Mouse (Mus musculus) heart, postnatal 0 days (tissue): ENCODE measurements around the gene Uba6. TPM values are rescaled to one million over a fixed set of nuclear protein-coding genes. Genes with fewer than 3 reads are reported as not detected.

Experiments used
- ATAC-seq: fragments of 200-750 bp; cut with Nextera tagmentation; 2 replicates; pipeline ENCODE4 v1.8.0; 2017; ENCODE audit warnings: low read depth, moderate number of reproducible peaks, moderate library complexity; ENCODE audit not compliant: insufficient read depth
- DNase-seq: peaks from one replicate; pipeline ENCODE4 v3.0.0-alpha.2; 2016; ENCODE audit warnings: low spot score
- H3K27ac ChIP-seq: fragments of 300-500 bp; sonication (generic); 2 replicates; pipeline ENCODE4 v1.5.1; 2014; ENCODE audit warnings: low read depth, mild to moderate bottlenecking
- H3K27me3 ChIP-seq: fragments of 300-500 bp; sonication (generic); 2 replicates; pipeline ENCODE4 v1.6.1; 2014; ENCODE audit warnings: low read length, mixed read lengths; ENCODE audit not compliant: control insufficient read depth, insufficient read depth
- H3K36me3 ChIP-seq: fragments of 300-500 bp; sonication (generic); replicated peaks from 2 replicates; pipeline ENCODE4 v1.6.1; 2014; ENCODE audit warnings: low read length, mixed read lengths; ENCODE audit not compliant: control insufficient read depth, insufficient read depth
- H3K4me1 ChIP-seq: fragments of 300-500 bp; sonication (generic); 2 replicates; pipeline ENCODE4 v1.6.1; 2014; ENCODE audit warnings: antibody characterized with exemption; ENCODE audit not compliant: control insufficient read depth, insufficient read depth
- H3K4me2 ChIP-seq: fragments of 300-500 bp; sonication (generic); 2 replicates; pipeline ENCODE4 v1.6.1; 2014; ENCODE audit warnings: low read depth, mild to moderate bottlenecking, low read length, moderate library complexity
- H3K4me3 ChIP-seq: fragments of 300-500 bp; sonication (generic); 2 replicates; pipeline ENCODE4 v1.5.1; 2014; ENCODE audit warnings: low read depth, low read length
- H3K9ac ChIP-seq: fragments of 300-500 bp; sonication (generic); replicated peaks from 2 replicates; pipeline ENCODE4 v1.6.1; 2014; ENCODE audit warnings: low read depth, low read length, mixed read lengths
- H3K9me3 ChIP-seq: fragments of 300-500 bp; sonication (generic); replicated peaks from 2 replicates; pipeline ENCODE4 v1.6.1; 2016; ENCODE audit warnings: low read length; ENCODE audit not compliant: control insufficient read depth
- CTCF ChIP-seq: IDR thresholded peaks from 2 replicates; pipeline ENCODE4 v1.5.1; 2016; ENCODE audit warnings: antibody characterized with exemption, control low read depth, low read depth
- EP300 ChIP-seq: IDR thresholded peaks from 2 replicates; pipeline ENCODE4 v1.6.1; 2016; ENCODE audit warnings: antibody characterized with exemption, low read depth
- WGBS: fragments of 180-500 bp; shearing (Covaris S2); extraction: QIAGEN DNeasy Blood & Tissue Kit; methylation state at CpG from one replicate; pipeline ENCODE4 v1.1.7; 2014; 5-methylcytosine and 5-hydroxymethylcytosine counted together
- polyA plus RNA-seq: library from polyadenylated mRNA; unstranded; fragments of >200 nt; fragmentation: Nextera tagmentation; extraction: Ambion mirVana; gene quantifications from 2 replicates; pipeline ENCODE4 v1.2.1, GENCODE M21; 2015
- total RNA-seq: library from RNA; depleted of rRNA; stranded (reverse); fragments of >200 nt; gene quantifications from 2 replicates; pipeline ENCODE4 v1.2.3, GENCODE M21; 2014; ENCODE audit warnings: low replicate concordance

The Uba6 gene
- total and polyA plus RNA-seq, 2 experiments from 2014 or later, result 2.6 to 7.6 TPM

DNA sequence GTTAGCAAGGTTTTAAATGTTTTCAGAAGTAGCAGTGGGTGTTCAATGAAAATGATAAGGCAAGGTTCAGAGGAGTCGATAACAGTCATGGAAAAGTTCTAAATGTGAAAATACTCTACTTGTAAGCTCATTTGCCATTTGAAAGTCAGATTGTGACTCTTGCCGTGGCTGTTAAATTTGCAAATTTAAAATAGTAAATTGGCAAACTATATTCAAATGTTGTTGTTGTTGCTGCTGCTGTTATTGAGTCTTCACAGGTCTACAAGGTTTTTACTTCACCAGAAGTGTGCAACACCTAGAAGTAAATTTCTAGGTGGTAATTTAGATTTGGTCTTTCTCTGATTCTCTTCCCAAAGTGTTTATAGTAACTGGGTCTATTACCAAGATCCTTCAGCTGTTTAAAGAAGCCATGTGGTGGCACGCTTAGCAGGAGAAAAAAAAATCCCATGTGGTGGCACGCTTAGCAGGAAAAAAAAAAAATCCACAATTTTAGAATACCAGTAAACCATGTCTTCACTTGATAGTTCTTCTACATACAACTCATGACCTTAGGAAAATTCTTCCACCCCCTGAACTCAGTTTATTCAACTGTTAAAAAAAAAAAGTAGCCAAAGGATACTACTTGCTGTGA, 99.7 kb downstream of the Uba6 start:
- TF ChIP-seq EP300 (no peak), CTCF (no peak)
- H3K9me3 ChIP-seq, result no peaks in the 10 kb centered on the region
- no peaks in the 10 kb centered on the region for H3K27me3 ChIP-seq
- no peak overlapping the region for H3K27ac ChIP-seq
- DNase-seq (no peak), ATAC-seq (no peak)
- H3K4me3 ChIP-seq, result no peak overlapping the region
- H3K9ac ChIP-seq, result no peak overlapping the region
- no peaks in the 10 kb centered on the region for H3K36me3 ChIP-seq
- H3K4me2 ChIP-seq, result no peak overlapping the region
- WGBS, result 74% methylated on average over 4 of the region's 4 CpGs
- H3K4me1 ChIP-seq, result no peaks in the 10 kb centered on the region

- Histone ChIP-seq H3K4me2 (no peak within 1 kb of the TSS; the same call in 1 of the 2 replicates), H3K36me3 (no peaks in the 10 kb centered on the region), H3K4me1 (no peaks in the 10 kb centered on the region), H3K9ac (no peak within 1 kb of the TSS), H3K27me3 (no peaks in the 10 kb centered on the region), H3K27ac (no peak within 1 kb of the TSS), H3K9me3 (no peaks in the 10 kb centered on the region), H3K4me3 (peak within 1 kb of the TSS; percentile 15; the same call in 1 of the 2 replicates)
- DNase-seq (no peak), ATAC-seq (no peak)
- TF ChIP-seq CTCF (no peak), EP300 (no peak)
- WGBS, result 52% methylated on average over 7 of the region's 7 CpGs
These were observed 101.1 kb downstream of the Uba6 start, which contains the start of gene Stap1 for GRCm38 (mm10) chr5:86071538-86071937. TSS of gene Stap1 (plus strand) at chr5:86071746.

- no peaks in the 10 kb centered on the region for H3K9me3 ChIP-seq
- no peaks in the 10 kb centered on the region for H3K36me3 ChIP-seq
- H3K27ac ChIP-seq, result no peak overlapping the region
- DNase-seq, result no peak
- no peak for TF ChIP-seq EP300
- TF ChIP-seq CTCF, result no peak
- 72% methylated on average over 6 of the region's 6 CpGs for WGBS
- 0 out of 2 replicates have a peak, but pooled peaks cover 4% of the 10 kb centered on the region for H3K4me1 ChIP-seq
- no peaks in the 10 kb centered on the region for H3K27me3 ChIP-seq
- ATAC-seq, result no peak
- H3K4me3 ChIP-seq, result no peak overlapping the region
- H3K9ac ChIP-seq, result no peak overlapping the region
- H3K4me2 ChIP-seq, result no peak overlapping the region
These were observed 103.5 kb downstream of the Uba6 start for GRCm38 (mm10) chr5:86069121-86069520.

DNA sequence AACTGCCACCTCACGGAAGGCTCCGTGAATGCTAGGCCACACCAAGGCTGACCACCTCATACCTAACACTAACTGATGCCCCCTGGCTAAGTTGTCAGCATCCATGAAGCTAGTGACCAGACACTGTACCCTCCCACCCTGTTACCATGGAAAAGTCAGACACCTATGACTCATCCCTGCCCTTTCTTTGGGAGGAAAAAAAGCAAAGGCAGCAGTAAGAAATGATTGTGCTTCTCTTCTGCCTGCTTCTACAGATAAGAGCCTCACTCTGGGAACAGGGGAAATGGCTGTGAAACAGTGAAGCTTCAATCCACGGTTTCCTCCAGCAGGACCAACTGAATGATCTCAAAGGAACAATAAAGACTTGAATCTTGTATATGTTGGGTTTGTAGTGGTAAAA, 104.2 kb downstream of the Uba6 start:
- no peak overlapping the region for H3K27ac ChIP-seq
- H3K4me1 ChIP-seq, result peaks cover 9% of the 10 kb centered on the region; the same call in 1 of the 2 replicates
- no peaks in the 10 kb centered on the region for H3K36me3 ChIP-seq
- H3K4me2 ChIP-seq, result no peak overlapping the region
- 46% methylated on average over 3 of the region's 3 CpGs for WGBS
- no peaks in the 10 kb centered on the region for H3K9me3 ChIP-seq
- H3K9ac ChIP-seq, result no peak overlapping the region
- TF ChIP-seq EP300 (no peak), CTCF (no peak)
- ATAC-seq (no peak), DNase-seq (peak; percentile 16)
- no peak overlapping the region for H3K4me3 ChIP-seq
- no peaks in the 10 kb centered on the region for H3K27me3 ChIP-seq

DNA sequence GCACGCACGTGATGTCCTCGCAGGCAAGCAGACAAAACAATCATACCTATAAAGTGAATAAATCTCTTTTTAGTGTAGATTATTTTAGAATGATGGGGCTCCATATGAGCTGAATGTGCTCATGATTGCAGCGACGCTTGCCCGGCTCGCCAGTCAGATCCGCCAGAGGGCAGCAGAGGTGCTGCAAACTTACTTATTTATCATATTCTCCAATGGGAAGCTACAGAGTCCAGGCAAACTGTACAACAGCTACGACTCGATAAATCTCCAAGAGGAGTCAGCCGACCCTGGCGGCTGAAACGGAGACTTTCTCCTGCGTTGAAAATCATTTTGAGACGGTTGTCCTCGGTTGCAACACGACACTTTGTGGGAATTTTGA, 106.1 kb downstream of the Uba6 start:
- DNase-seq (peak; percentile 88), ATAC-seq (peak; percentile 21)
- Histone ChIP-seq H3K4me2 (peak overlapping the region; percentile 74), H3K36me3 (no peaks in the 10 kb centered on the region), H3K4me1 (peaks cover 10% of the 10 kb centered on the region; the same call in 1 of the 2 replicates), H3K9me3 (no peaks in the 10 kb centered on the region), H3K27me3 (no peaks in the 10 kb centered on the region), H3K4me3 (peak overlapping the region; percentile 87), H3K27ac (peak overlapping the region; percentile 82; the same call in 1 of the 2 replicates), H3K9ac (peak overlapping the region; percentile 40; the same call in 1 of the 2 replicates)
- under 1% methylated on average over 17 of the region's 17 CpGs for WGBS
- no peak for TF ChIP-seq EP300
- peak; percentile 78 for TF ChIP-seq CTCF
